ENCODE assay signal across 8 mouse cellular contexts in genomic region chr11:87110172-87110909, GRCm38 (mm10). TPM values are rescaled to one million over a fixed set of nuclear protein-coding genes. Genes with fewer than 3 reads are reported as not detected.
DNase-seq lines count a peak whose midpoint lies in the region; ATAC-seq and TF ChIP-seq lines count a peak whose summit lies in the region.

No protein-coding gene starts in this region.

- no peak for TF ChIP-seq CTCF in liver, postnatal 0 days (IDR thresholded peaks at IDR 0.05; ENCODE audit: low read depth)

- no peak for ATAC-seq in heart, embryonic 15.5 days (replicated peaks; ENCODE audit: insufficient number of reproducible peaks, insufficient read depth, low FRiP score, low read depth)
- no peak for ATAC-seq in forebrain, embryonic 16.5 days
- ATAC-seq in liver, postnatal 0 days, result no peak
- no peak for ATAC-seq in granulocyte monocyte progenitor cell, adult 5-6 weeks (replicated peaks; ENCODE audit: poor library complexity, severe bottlenecking)
- no peak for ATAC-seq in CD4-positive, CD25-positive, alpha-beta regulatory T cell, adult 4 months

- DNase-seq in heart, postnatal 36 days, result no peak
- no peak for DNase-seq in ES-E14 (ENCODE audit: low read depth, low spot score)
- DNase-seq in liver, postnatal 0 days, result no peak
- no peak for DNase-seq in right cerebral cortex, postnatal 4 days

- H3K36me3 ChIP-seq in heart, embryonic 15.5 days, result peaks cover 19% of the 10 kb centered on the region
- peaks cover 2% of the 10 kb centered on the region; the same call in 1 of the 2 replicates for H3K36me3 ChIP-seq in ES-E14 (ENCODE audit: control insufficient read depth, insufficient read depth, low read length, poor library complexity, severe bottlenecking)
- H3K36me3 ChIP-seq in forebrain, embryonic 16.5 days (ENCODE audit: control insufficient read depth, insufficient read depth), result no peaks in the 10 kb centered on the region
- peaks cover 43% of the 10 kb centered on the region for H3K36me3 ChIP-seq in liver, postnatal 0 days (replicated peaks; ENCODE audit: insufficient read depth, low read length)

- peak overlapping the region; percentile 87 for H3K9ac ChIP-seq in heart, embryonic 15.5 days
- peak overlapping the region; percentile 98; the same call in 1 of the 2 replicates for H3K9ac ChIP-seq in ES-E14 (ENCODE audit: insufficient read depth, low read depth, low read length, poor library complexity, severe bottlenecking)
- peak overlapping the region; percentile 94 for H3K9ac ChIP-seq in forebrain, embryonic 16.5 days (replicated peaks; ENCODE audit: low read depth, low read length)
- peak overlapping the region; percentile 92 for H3K9ac ChIP-seq in liver, postnatal 0 days (replicated peaks)

- H3K4me2 ChIP-seq in heart, embryonic 15.5 days, result peak overlapping the region; percentile 72
- peak overlapping the region; percentile 57 for H3K4me2 ChIP-seq in forebrain, embryonic 16.5 days (ENCODE audit: low read length)
- H3K4me2 ChIP-seq in liver, postnatal 0 days (ENCODE audit: low read depth, low read length), result peak overlapping the region; percentile 94

- H3K4me3 ChIP-seq in heart, embryonic 15.5 days, result peak overlapping the region; percentile 90
- peak overlapping the region; percentile 92 to 94 for H3K4me3 ChIP-seq in ES-E14 (ENCODE audit: insufficient read depth in 1 of 2, low read depth in 1 of 2, low read length in 2 of 2, poor library complexity in 1 of 2, severe bottlenecking in 1 of 2)
- H3K4me3 ChIP-seq in forebrain, embryonic 16.5 days (replicated peaks; ENCODE audit: low read length), result peak overlapping the region; percentile 98
- peak overlapping the region; percentile 87 for H3K4me3 ChIP-seq in liver, postnatal 0 days (ENCODE audit: low read depth, low read length)

- H3K27ac ChIP-seq in heart, embryonic 15.5 days, result peak overlapping the region; percentile 97
- H3K27ac ChIP-seq in ES-E14 (ENCODE audit: insufficient read depth, low read depth, low read length, poor library complexity, severe bottlenecking), result no peak overlapping the region; the same call in 1 of the 2 replicates
- H3K27ac ChIP-seq in forebrain, embryonic 16.5 days (ENCODE audit: low read length), result peak overlapping the region; percentile 97
- peak overlapping the region; percentile 55; the same call in 1 of the 2 replicates for H3K27ac ChIP-seq in liver, postnatal 0 days (ENCODE audit: low read depth)

- H3K4me1 ChIP-seq in heart, embryonic 15.5 days (replicated peaks), result peaks cover 24% of the 10 kb centered on the region
- peaks cover 0 to 9% of the 10 kb centered on the region in 2 experiments; a peak in 1 of 4 replicates for H3K4me1 ChIP-seq in ES-E14 (ENCODE audit: control insufficient read depth in 2 of 2, insufficient read depth in 2 of 2, low read length in 2 of 2, poor library complexity in 1 of 2)
- H3K4me1 ChIP-seq in forebrain, embryonic 16.5 days (replicated peaks; ENCODE audit: control insufficient read depth, insufficient read depth, low read length), result peaks cover 22% of the 10 kb centered on the region
- H3K4me1 ChIP-seq in liver, postnatal 0 days (ENCODE audit: insufficient read depth), result peaks cover 6% of the 10 kb centered on the region; the same call in 1 of the 2 replicates

- intact Hi-C loops in heart, postnatal 36 days (cut with DNase I), result no loop called here

- H3K9me3 ChIP-seq in heart, embryonic 15.5 days (replicated peaks), result no peaks in the 10 kb centered on the region
- no peaks in the 10 kb centered on the region for H3K9me3 ChIP-seq in ES-E14 (ENCODE audit: control insufficient read depth, insufficient read depth, low read depth, low read length)
- no peaks in the 10 kb centered on the region for H3K9me3 ChIP-seq in forebrain, embryonic 16.5 days (ENCODE audit: control insufficient read depth, low read length)
- no peaks in the 10 kb centered on the region for H3K9me3 ChIP-seq in liver, postnatal 0 days (ENCODE audit: low read length)

- no peak for TF ChIP-seq EP300 in liver, postnatal 0 days (IDR thresholded peaks at IDR 0.05; ENCODE audit: low read depth)

- H3K27me3 ChIP-seq in heart, embryonic 15.5 days, result no peaks in the 10 kb centered on the region
- H3K27me3 ChIP-seq in forebrain, embryonic 16.5 days (replicated peaks; ENCODE audit: control insufficient read depth, insufficient read depth, low read length), result no peaks in the 10 kb centered on the region
- H3K27me3 ChIP-seq in liver, postnatal 0 days (ENCODE audit: insufficient read depth, low read length), result no peaks in the 10 kb centered on the region

- in situ Hi-C loops in ES-E14 (cut with MboI; ENCODE audit: low sequenced_read_pairs in 2 of 2, unreplicated experiment in 2 of 2), result no loop called here

- 7% methylated on average over 9 of the region's 9 CpGs for WGBS in heart, embryonic 15.5 days
- 2% methylated on average over 9 of the region's 9 CpGs for WGBS in forebrain, embryonic 16.5 days
- WGBS in liver, postnatal 0 days (ENCODE audit: insufficient replicate concordance), result 7% methylated on average over 9 of the region's 9 CpGs

TF ChIP-seq in ES-E14, 5 proteins besides CTCF, POLR2A, EP300 and RAD21:
- no peak for TF ChIP-seq CHD2 (IDR thresholded peaks at IDR 0.05; ENCODE audit: low read depth, low read length)
- no peak for TF ChIP-seq ZC3H11A (IDR thresholded peaks at IDR 0.05; ENCODE audit: borderline replicate concordance, low read depth, low read length)
- TF ChIP-seq ZNF384 (IDR thresholded peaks at IDR 0.05; ENCODE audit: low read depth, low read length), result no peak
- TF ChIP-seq MAFK (IDR thresholded peaks at IDR 0.05; ENCODE audit: insufficient read depth, low read depth, low read length), result no peak
- TF ChIP-seq HCFC1 (IDR thresholded peaks at IDR 0.05; ENCODE audit: borderline replicate concordance, insufficient read depth, low read length), result no peak

RNA-seq across cellular contexts. Expression of gene Ska2, which starts 1.3 kb away (rescaled TPM):
- polyA plus RNA-seq in heart, embryonic 15.5 days (2015; fragmentation: Nextera tagmentation; extraction: Ambion mirVana), result 46.9 and 50.2 TPM in 2 replicates
- 10 to 100 TPM; 11.5 to 13.5 TPM for total RNA-seq in heart, postnatal 36 days (2021)
- 9.2 and 17.2 TPM in 2 replicates for total RNA-seq in ES-E14 (2012; rRNA removed)
- polyA plus RNA-seq in forebrain, embryonic 16.5 days (2015; fragmentation: Nextera tagmentation; extraction: Ambion mirVana), result 73.0 and 78.6 TPM in 2 replicates
- polyA plus RNA-seq in liver, postnatal 0 days (2015; fragmentation: Nextera tagmentation; extraction: Ambion mirVana), result 11.1 and 12.7 TPM in 2 replicates
- total RNA-seq in granulocyte monocyte progenitor cell, adult 5-6 weeks (2014; fragmentation: Nextera tagmentation), result 17.6 and 18.8 TPM in 2 replicates
- total RNA-seq in granulocyte monocyte progenitor cell, adult 5-6 weeks (2017), result 42.4 and 49.0 TPM in 2 replicates
- polyA plus RNA-seq in CD4-positive, CD25-positive, alpha-beta regulatory T cell, adult 4 months (2017; shearing (Covaris generic)), result 10 to 100 TPM; 12.6 to 12.8 TPM

RNA-seq across cellular contexts. Expression of gene Prr11, which starts 1.8 kb away (rescaled TPM):
- 5.0 and 6.8 TPM in 2 replicates for polyA plus RNA-seq in heart, embryonic 15.5 days (2015; fragmentation: Nextera tagmentation; extraction: Ambion mirVana)
- under 1 TPM; 0.27 to 0.47 TPM for total RNA-seq in heart, postnatal 36 days (2021)
- total RNA-seq in ES-E14 (2012; rRNA removed), result 7.3 and 9.6 TPM in 2 replicates
- polyA plus RNA-seq in forebrain, embryonic 16.5 days (2015; fragmentation: Nextera tagmentation; extraction: Ambion mirVana), result 3.5 and 3.8 TPM in 2 replicates
- polyA plus RNA-seq in liver, postnatal 0 days (2015; fragmentation: Nextera tagmentation; extraction: Ambion mirVana), result 1.7 and 1.9 TPM in 2 replicates
- total RNA-seq in granulocyte monocyte progenitor cell, adult 5-6 weeks (2014; fragmentation: Nextera tagmentation), result 8.6 and 15.1 TPM in 2 replicates
- total RNA-seq in granulocyte monocyte progenitor cell, adult 5-6 weeks (2017), result 9.6 and 12.6 TPM in 2 replicates
- 1 to 10 TPM; 1.6 to 2.1 TPM for polyA plus RNA-seq in CD4-positive, CD25-positive, alpha-beta regulatory T cell, adult 4 months (2017; shearing (Covaris generic))

RNA-seq across cellular contexts. Expression of gene Trim37, which starts 16.5 kb away (rescaled TPM):
- polyA plus RNA-seq in heart, embryonic 15.5 days (2015; fragmentation: Nextera tagmentation; extraction: Ambion mirVana), result 16.4 and 19.8 TPM in 2 replicates
- total RNA-seq in heart, postnatal 36 days (2021), result 1 to 10 TPM; 6.8 to 8.4 TPM
- total RNA-seq in ES-E14 (2012; rRNA removed), result 36.9 and 39.2 TPM in 2 replicates
- polyA plus RNA-seq in forebrain, embryonic 16.5 days (2015; fragmentation: Nextera tagmentation; extraction: Ambion mirVana), result 95.9 and 101 TPM in 2 replicates
- polyA plus RNA-seq in liver, postnatal 0 days (2015; fragmentation: Nextera tagmentation; extraction: Ambion mirVana), result 6.4 and 8.2 TPM in 2 replicates
- total RNA-seq in granulocyte monocyte progenitor cell, adult 5-6 weeks (2014; fragmentation: Nextera tagmentation), result 29.4 and 33.6 TPM in 2 replicates
- 53.0 and 67.6 TPM in 2 replicates for total RNA-seq in granulocyte monocyte progenitor cell, adult 5-6 weeks (2017)
- polyA plus RNA-seq in CD4-positive, CD25-positive, alpha-beta regulatory T cell, adult 4 months (2017; shearing (Covaris generic)), result 1 to 10 TPM; 5.6 to 7.2 TPM

RNA-seq across cellular contexts. Expression of gene Smg8, which starts 23.8 kb away (rescaled TPM):
- polyA plus RNA-seq in heart, embryonic 15.5 days (2015; fragmentation: Nextera tagmentation; extraction: Ambion mirVana), result 11.0 and 13.4 TPM in 2 replicates
- total RNA-seq in heart, postnatal 36 days (2021), result 1 to 10 TPM; 9.2 to 9.7 TPM
- total RNA-seq in ES-E14 (2012; rRNA removed), result 30.9 and 33.5 TPM in 2 replicates
- 23.9 and 27.3 TPM in 2 replicates for polyA plus RNA-seq in forebrain, embryonic 16.5 days (2015; fragmentation: Nextera tagmentation; extraction: Ambion mirVana)
- 4.5 and 4.9 TPM in 2 replicates for polyA plus RNA-seq in liver, postnatal 0 days (2015; fragmentation: Nextera tagmentation; extraction: Ambion mirVana)
- 17.5 and 19.5 TPM in 2 replicates for total RNA-seq in granulocyte monocyte progenitor cell, adult 5-6 weeks (2014; fragmentation: Nextera tagmentation)
- total RNA-seq in granulocyte monocyte progenitor cell, adult 5-6 weeks (2017), result 22.3 and 34.6 TPM in 2 replicates
- polyA plus RNA-seq in CD4-positive, CD25-positive, alpha-beta regulatory T cell, adult 4 months (2017; shearing (Covaris generic)), result 1 to 10 TPM; 6.4 to 8.4 TPM

RNA-seq across cellular contexts. Expression of gene Gdpd1, which starts 36.5 kb away (rescaled TPM):
- 25.8 and 26.8 TPM in 2 replicates for polyA plus RNA-seq in heart, embryonic 15.5 days (2015; fragmentation: Nextera tagmentation; extraction: Ambion mirVana)
- total RNA-seq in heart, postnatal 36 days (2021), result 10 to 100 TPM; 12.8 TPM
- 2.6 and 5.0 TPM in 2 replicates for total RNA-seq in ES-E14 (2012; rRNA removed)
- 195 and 209 TPM in 2 replicates for polyA plus RNA-seq in forebrain, embryonic 16.5 days (2015; fragmentation: Nextera tagmentation; extraction: Ambion mirVana)
- polyA plus RNA-seq in liver, postnatal 0 days (2015; fragmentation: Nextera tagmentation; extraction: Ambion mirVana), result 2.7 TPM in 2 replicates
- 0.11 and 1.1 TPM in 2 replicates for total RNA-seq in granulocyte monocyte progenitor cell, adult 5-6 weeks (2014; fragmentation: Nextera tagmentation)
- 0.57 TPM in 1 of 2 replicates, not detected in the other for total RNA-seq in granulocyte monocyte progenitor cell, adult 5-6 weeks (2017)
- under 1 TPM; 0.23 to 0.51 TPM for polyA plus RNA-seq in CD4-positive, CD25-positive, alpha-beta regulatory T cell, adult 4 months (2017; shearing (Covaris generic))
